Mouse (Mus musculus): ENCODE data around the gene Ino80e.

Ino80e gene

DNA sequence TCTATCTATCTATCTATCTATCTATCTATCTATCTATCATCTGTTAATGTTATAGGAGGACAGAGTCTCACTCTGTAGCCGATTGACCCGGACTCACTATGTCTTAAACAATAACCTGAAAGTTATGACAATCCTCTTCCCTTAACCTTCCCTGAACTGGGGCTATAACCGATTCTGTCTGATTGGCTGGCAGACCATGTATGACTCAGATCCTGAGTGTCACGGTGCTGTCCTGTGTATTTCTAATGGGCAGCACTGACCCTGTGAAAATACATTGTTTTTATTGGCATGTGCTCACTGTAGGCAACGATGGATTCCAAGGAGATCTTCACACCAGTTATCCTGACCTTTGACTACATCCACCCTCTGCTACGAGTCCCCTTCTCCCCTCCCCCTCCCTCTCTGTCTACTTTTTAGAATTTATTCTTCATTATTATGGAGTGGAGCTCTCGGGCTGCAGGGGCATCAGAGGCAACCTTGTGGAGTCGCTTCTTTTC is 46.4 kb downstream of the Ino80e start:
- peak; percentile 68 for DNase-seq (ENCODE audit: low read depth)

GRCm38 (mm10) chr7:126809723-126810369 is 52.3 kb downstream of the Ino80e start:
- DNase-seq (ENCODE audit: low read depth), result peak; percentile 49

- peak; percentile 90 for DNase-seq (ENCODE audit: low read depth)
Observed at GRCm38 (mm10) chr7:126808703-126809455, 53.3 kb downstream of the Ino80e start.

DNA sequence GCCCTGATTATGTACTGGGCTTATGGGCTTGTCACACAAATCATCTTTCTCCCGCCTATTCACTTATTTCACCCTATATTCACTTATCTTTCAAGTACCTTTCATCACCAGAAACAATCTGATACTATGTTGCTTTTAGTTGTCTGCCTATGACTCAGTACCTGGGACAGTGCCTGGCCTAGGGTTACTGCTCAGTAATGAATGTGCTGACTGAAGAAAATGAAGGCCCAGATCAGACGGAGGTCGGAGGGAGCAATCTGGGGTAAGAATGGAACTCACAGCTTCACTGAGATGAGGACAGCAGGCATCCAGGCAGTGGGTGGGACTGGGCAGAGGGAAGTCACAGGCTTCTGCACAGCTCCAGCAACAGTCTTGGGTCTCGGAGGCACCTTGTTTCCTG is 54.8 kb downstream of the Ino80e start:
- no peak for DNase-seq (ENCODE audit: low read depth)

GRCm38 (mm10) chr7:126806956-126807355 is 55.2 kb downstream of the Ino80e start:
- DNase-seq (ENCODE audit: low read depth), result no peak

GRCm38 (mm10) chr7:126803751-126804150 is 58.4 kb downstream of the Ino80e start:
- peak; percentile 74 for DNase-seq (ENCODE audit: low read depth)

- DNase-seq (ENCODE audit: low read depth), result peak; percentile 69
Observed at GRCm38 (mm10) chr7:126803181-126803580, 59.0 kb downstream of the Ino80e start.

DNA sequence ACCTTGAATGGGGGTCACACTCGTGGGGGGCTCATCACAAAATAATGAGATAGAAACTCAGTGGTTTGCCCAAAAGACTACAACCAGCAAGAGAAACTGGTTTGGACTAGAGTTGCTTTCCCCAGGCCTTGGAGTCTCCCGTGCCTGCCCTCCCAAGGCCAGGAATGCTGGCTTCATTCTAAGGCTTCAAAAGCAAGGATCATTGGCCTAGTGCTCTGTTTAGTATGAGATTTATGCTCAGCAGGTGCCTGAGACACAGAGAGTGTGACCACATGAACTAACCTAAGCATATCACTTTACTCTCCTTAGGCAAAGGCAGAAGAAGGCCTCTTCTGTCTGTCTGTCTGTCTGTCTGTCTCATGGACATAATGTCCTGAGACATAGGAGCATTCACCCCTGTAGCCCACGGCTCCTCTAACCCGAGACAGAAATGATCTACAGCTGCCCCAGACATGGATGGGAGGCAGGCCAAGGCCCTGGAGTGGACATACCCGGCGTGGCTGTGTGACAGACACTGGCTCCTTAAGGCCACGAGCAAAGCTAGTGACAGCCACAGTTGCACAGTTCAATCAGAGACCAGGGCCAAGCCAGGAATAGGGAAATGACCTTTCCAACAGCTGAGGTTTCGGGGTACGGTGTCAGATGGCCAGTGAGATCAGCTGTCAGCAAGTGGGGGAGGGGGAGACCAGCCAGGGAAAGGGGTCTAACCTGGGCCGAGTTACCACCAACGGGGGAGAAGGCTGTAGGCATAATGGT is 59.9 kb downstream of the Ino80e start:
- DNase-seq (ENCODE audit: low read depth), result no peak

GRCm38 (mm10) chr7:126801057-126801422 is 61.1 kb downstream of the Ino80e start:
- DNase-seq (ENCODE audit: low read depth), result no peak
